Mouse (Mus musculus) lung, embryonic 15.5 days (tissue): ENCODE data around the gene Itpk1. TPM values are rescaled to one million over a fixed set of nuclear protein-coding genes. Genes with fewer than 3 reads are reported as not detected.

ENCODE experiments used
- ATAC-seq: fragments of 200-750 bp; cut with Nextera tagmentation; 2 replicates; pipeline ENCODE4 v1.8.0; 2017; ENCODE audit warnings: moderate number of reproducible peaks, borderline replicate concordance; ENCODE audit not compliant: low FRiP score, low TSS enrichment; ENCODE audit errors: extremely low read depth
- H3K27ac ChIP-seq: fragments of 300-500 bp; sonication (generic); 2 replicates; pipeline ENCODE4 v1.5.1; 2015; ENCODE audit warnings: moderate library complexity, mild to moderate bottlenecking, inconsistent platforms
- H3K27me3 ChIP-seq: fragments of 300-500 bp; sonication (generic); 2 replicates; pipeline ENCODE4 v1.6.1; 2015; ENCODE audit warnings: inconsistent platforms
- H3K36me3 ChIP-seq: fragments of 300-500 bp; sonication (generic); 2 replicates; pipeline ENCODE4 v1.6.1; 2015; ENCODE audit warnings: inconsistent platforms
- H3K4me1 ChIP-seq: fragments of 300-500 bp; sonication (generic); 2 replicates; pipeline ENCODE4 v1.6.1; 2015; ENCODE audit warnings: inconsistent platforms
- H3K4me2 ChIP-seq: fragments of 300-500 bp; sonication (generic); 2 replicates; pipeline ENCODE4 v1.6.1; 2015; ENCODE audit warnings: inconsistent platforms, mild to moderate bottlenecking, moderate library complexity
- H3K4me3 ChIP-seq: fragments of 300-500 bp; sonication (generic); 2 replicates; pipeline ENCODE4 v1.5.1; 2015; ENCODE audit warnings: mild to moderate bottlenecking, inconsistent platforms
- H3K9ac ChIP-seq: fragments of 300-500 bp; sonication (generic); 2 replicates; pipeline ENCODE4 v1.6.1; 2015; ENCODE audit warnings: inconsistent platforms
- H3K9me3 ChIP-seq: fragments of 300-500 bp; sonication (generic); 2 replicates; pipeline ENCODE4 v1.6.1; 2016; ENCODE audit warnings: inconsistent platforms
- WGBS: fragments of 180-500 bp; shearing (Covaris S2); methylation state at CpG from one replicate; pipeline ENCODE4 v1.1.7; 2015; 5-methylcytosine and 5-hydroxymethylcytosine counted together
- microRNA counts: library from miRNA; unstranded; fragments of <30 nt; microRNA quantifications from one replicate; lab custom pipeline; 2016
- microRNA-seq: library from miRNA; unstranded; fragments of <30 nt; microRNA quantifications from one replicate; pipeline ENCODE4, GENCODE M21; 2016
- polyA plus RNA-seq: library from polyadenylated mRNA; unstranded; fragments of >200 nt; fragmentation: Nextera tagmentation; extraction: Ambion mirVana; gene quantifications from 2 replicates; pipeline ENCODE4 v1.2.1, GENCODE M21; 2015

The Itpk1 gene
- polyA plus RNA-seq, 1 experiment from 2014 or later = 9.6 TPM

GRCm38 (mm10) chr12:102521777-102522319, 182.9 kb downstream of the Itpk1 start:
- H3K4me2 ChIP-seq = no peak overlapping the region
- peaks cover 8% of the 10 kb centered on the region; the same call in 1 of the 2 replicates for H3K4me1 ChIP-seq
- no peak overlapping the region for H3K9ac ChIP-seq
- H3K9me3 ChIP-seq = no peaks in the 10 kb centered on the region
- no peaks in the 10 kb centered on the region for H3K36me3 ChIP-seq
- no peaks in the 10 kb centered on the region for H3K27me3 ChIP-seq
- H3K4me3 ChIP-seq = no peak overlapping the region
- ATAC-seq = 0 out of 2 replicates have a peak, but pooled peaks have one; percentile 46
- WGBS = 11% methylated on average over 13 of the region's 13 CpGs
- H3K27ac ChIP-seq = no peak overlapping the region

GRCm38 (mm10) chr12:102519929-102520720, 184.6 kb downstream of the Itpk1 start:
- no peak for ATAC-seq

More at GRCm38 (mm10) chr12:102519929-102520720, 184.6 kb downstream of the Itpk1 start:
- Histone ChIP-seq H3K4me2 (no peak overlapping the region), H3K36me3 (no peaks in the 10 kb centered on the region), H3K4me1 (peaks cover 8% of the 10 kb centered on the region; the same call in 1 of the 2 replicates), H3K4me3 (no peak overlapping the region), H3K9me3 (no peaks in the 10 kb centered on the region), H3K9ac (no peak overlapping the region), H3K27me3 (no peaks in the 10 kb centered on the region), H3K27ac (no peak overlapping the region)
- 77% methylated on average over 12 of the region's 12 CpGs for WGBS

MicroRNA genes within 50 kb of the gene (microRNA counts, 519-probe panel; counts per million panel counts)
- 19.7 counts per million for microRNA mmu-miR-1936 (lab: Ali Mortazavi, UCI)

Small RNA genes within 50 kb of the gene (microRNA-seq; reads per million reads assigned to microRNA genes)
- not detected for gene Mir1936

Other genes with a start within 250 kb of the Itpk1 start
- gene Golga5, start 235.8 kb downstream of the Itpk1 start, polyA plus RNA-seq = 31.3 and 33.6 TPM in 2 replicates
- gene Chga, start 150.0 kb downstream of the Itpk1 start, polyA plus RNA-seq = 1.6 and 2.5 TPM in 2 replicates
- gene Moap1, start 38.7 kb upstream of the Itpk1 start, polyA plus RNA-seq = 27.3 and 27.4 TPM in 2 replicates
- gene Tmem251, start 38.8 kb upstream of the Itpk1 start, polyA plus RNA-seq = 9.5 and 10.1 TPM in 2 replicates
- not detected in 2 replicates for gene Gm28051, start 52.8 kb upstream of the Itpk1 start, polyA plus RNA-seq
- 29.5 and 31.3 TPM in 2 replicates for gene Gon7, start 52.9 kb upstream of the Itpk1 start, polyA plus RNA-seq
- gene Ubr7, start 53.0 kb upstream of the Itpk1 start, polyA plus RNA-seq = 43.1 and 43.3 TPM in 2 replicates
- gene Gm20604, start 53.7 kb upstream of the Itpk1 start, polyA plus RNA-seq = 22.7 and 23.8 TPM in 2 replicates
- 18.4 and 20.6 TPM in 2 replicates for gene Btbd7, start 173.5 kb upstream of the Itpk1 start, polyA plus RNA-seq
- not detected in 2 replicates for gene Cox8c, start 194.4 kb upstream of the Itpk1 start, polyA plus RNA-seq
- gene Unc79, start 243.9 kb upstream of the Itpk1 start, polyA plus RNA-seq = 0.11 and 0.36 TPM in 2 replicates